Mouse (Mus musculus) right cerebral cortex, postnatal 25 days (tissue): ENCODE measurements at regions not wholly inside any gene's neighbourhood (a gene's known extent, or its start where the extent isn't known, plus 50 kb on each side); places are given as distances from the start of the nearest gene placed in this dataset.
A peak's percentile ranks its signal among the peaks of the same experiment; 100 is the strongest.
"Not testable (repeated sequence)": the region's sequence is repeated elsewhere in the genome, so short reads cannot be mapped to it uniquely, and the experiment has no call there.

Experiments used
- DNase-seq: peaks from one replicate; pipeline ENCODE4 v3.0.0; 2022

DNA sequence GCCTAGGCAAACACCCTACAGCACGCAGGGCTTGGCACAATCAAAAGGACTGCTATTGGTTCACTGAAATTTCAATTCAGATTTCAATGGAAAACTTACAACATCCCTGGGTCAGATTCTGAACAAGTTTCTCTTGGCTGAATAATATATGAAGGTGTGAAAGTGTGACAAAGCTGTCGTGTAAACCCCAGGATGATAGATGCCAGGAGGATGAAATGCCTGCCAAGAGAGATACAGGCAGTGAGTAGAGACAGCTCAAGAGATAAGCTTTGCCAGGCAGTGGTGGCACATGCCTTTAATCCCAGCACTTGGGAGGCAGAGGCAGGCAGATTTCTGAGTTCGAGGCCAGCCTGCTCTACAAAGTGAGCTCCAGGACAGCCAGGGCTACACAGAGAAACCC is 159.7 kb upstream of the Oprm1 start:
- DNase-seq, result not testable (repeated sequence)

DNA sequence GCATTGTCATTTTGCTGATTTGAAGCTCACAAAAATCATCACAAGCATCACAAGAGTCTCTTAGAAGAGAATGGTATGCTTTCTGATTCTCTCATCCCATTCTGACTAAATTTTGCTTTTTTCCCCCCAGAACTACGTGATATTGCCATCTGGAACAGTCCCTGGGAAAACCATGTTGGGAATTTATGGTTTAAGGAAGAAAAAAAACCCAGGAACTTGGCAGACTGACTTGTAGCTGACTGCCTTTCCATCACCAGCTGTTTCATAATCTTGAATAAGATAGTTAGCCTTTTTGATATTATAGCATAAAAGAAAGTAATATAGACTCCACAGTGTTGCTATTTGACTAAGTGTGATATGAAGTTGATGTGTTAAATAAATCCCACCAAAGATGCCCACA is 110.7 kb upstream of the Oprm1 start:
- no peak for DNase-seq

DNA sequence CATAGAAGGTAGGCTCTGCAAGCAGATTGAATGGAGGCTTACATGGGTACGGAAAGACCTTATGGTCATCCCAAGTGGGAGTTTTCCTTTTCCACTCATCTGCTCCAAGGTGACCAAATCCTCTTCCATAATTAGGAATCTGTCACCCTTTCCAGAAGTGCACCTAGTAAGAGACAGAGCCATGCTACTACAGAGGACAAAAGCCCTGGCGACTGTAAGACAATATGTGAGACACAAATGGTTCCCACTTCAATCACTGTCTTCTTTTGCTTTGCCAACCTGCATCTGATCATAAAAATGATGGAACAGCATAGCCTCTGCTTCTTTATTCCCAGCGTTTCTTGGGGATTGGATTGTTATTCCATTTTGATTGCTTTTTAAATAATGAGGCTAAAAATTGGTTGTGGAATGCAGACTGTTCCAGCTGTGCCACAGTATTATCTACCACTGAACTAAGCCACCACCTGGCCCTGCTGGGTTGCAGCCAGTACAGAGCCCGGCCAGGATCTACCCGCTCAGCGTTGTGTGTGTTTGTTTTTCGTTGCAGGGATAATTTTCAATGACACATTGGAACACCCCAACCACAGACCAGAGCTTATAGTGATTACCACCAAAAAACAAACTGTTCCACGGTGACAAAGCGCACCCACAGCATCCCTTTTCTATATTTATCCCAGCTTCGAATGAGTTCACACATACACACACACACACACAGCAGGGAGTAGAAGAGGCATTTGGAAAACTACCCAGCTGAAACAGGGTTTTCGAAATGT is 72.8 kb upstream of the Oprm1 start:
- peak; percentile 6 for DNase-seq

DNA sequence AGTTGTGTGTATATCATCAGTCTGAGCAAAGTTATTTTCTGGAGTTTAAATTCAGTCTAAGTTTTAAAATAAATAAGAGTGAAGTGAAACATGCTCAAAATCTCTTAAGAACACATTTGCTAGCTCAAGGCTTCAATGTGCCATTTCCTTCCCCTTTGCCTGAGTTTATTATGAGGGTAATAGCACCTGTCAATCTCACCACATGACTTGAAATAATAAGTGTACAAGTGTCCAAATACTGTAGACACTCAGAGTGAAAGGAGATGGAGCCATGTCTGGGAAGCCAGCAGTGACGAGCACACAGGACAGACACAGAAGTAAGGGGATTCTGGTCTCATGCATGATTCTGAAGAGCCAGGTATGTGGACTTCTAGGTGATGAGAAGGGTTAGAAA is 72.2 kb upstream of the Oprm1 start:
- DNase-seq, result no peak
